Mouse (Mus musculus): ENCODE results near the gene Hsf5. TPM values are rescaled to one million over a fixed set of nuclear protein-coding genes. Genes with fewer than 3 reads are reported as not detected.

Gene Hsf5
- polyA plus RNA-seq, 1 experiment from 2014 or later: 0.51 TPM

GRCm38 (mm10) chr11:87615551-87615950, 1.4 kb upstream of the Hsf5 start:
- H3K4me3 ChIP-seq: no peak overlapping the region
- H3K27me3 ChIP-seq: no peaks in the 10 kb centered on the region
- no peak overlapping the region for H3K9ac ChIP-seq
- 92% methylated on average over 5 of the region's 5 CpGs for WGBS
- H3K9me3 ChIP-seq: 0 out of 2 replicates have a peak, but pooled peaks cover 5% of the 10 kb centered on the region
- no peak for ATAC-seq (ENCODE audit: low FRiP score)
- H3K36me3 ChIP-seq: peaks cover 89% of the 10 kb centered on the region
- H3K4me2 ChIP-seq: no peak overlapping the region
- H3K4me1 ChIP-seq (replicated peaks): no peaks in the 10 kb centered on the region
- H3K27ac ChIP-seq: no peak overlapping the region

DNA sequence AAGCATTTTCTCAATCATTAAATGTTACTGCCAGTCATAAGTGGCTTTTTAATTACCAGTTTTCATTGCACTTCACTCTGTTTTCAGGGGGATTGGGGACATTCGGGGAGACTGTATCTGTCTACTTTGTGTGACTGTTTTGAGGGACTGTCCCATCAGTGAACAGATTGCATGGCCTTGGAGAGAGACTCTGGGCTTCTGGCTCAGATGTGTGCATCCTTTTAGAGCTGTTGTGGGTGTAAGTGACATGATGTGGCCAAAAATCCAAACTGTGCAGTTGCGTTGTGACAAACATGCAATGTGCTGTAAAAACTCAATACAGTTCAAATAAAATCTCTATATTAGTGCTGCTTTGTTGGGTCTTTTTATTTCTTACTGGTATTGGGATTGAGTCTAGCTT, 1.0 kb upstream of the Hsf5 start:
- Histone ChIP-seq H3K4me1 (replicated peaks) (no peaks in the 10 kb centered on the region), H3K4me2 (no peak overlapping the region), H3K9me3 (0 out of 2 replicates have a peak, but pooled peaks cover 5% of the 10 kb centered on the region), H3K27ac (no peak overlapping the region), H3K27me3 (no peaks in the 10 kb centered on the region), H3K4me3 (no peak overlapping the region), H3K9ac (no peak overlapping the region), H3K36me3 (peaks cover 85% of the 10 kb centered on the region)
- no peak for ATAC-seq (ENCODE audit: low FRiP score)
- WGBS: 98% methylated on average over 2 of the region's 2 CpGs

DNA sequence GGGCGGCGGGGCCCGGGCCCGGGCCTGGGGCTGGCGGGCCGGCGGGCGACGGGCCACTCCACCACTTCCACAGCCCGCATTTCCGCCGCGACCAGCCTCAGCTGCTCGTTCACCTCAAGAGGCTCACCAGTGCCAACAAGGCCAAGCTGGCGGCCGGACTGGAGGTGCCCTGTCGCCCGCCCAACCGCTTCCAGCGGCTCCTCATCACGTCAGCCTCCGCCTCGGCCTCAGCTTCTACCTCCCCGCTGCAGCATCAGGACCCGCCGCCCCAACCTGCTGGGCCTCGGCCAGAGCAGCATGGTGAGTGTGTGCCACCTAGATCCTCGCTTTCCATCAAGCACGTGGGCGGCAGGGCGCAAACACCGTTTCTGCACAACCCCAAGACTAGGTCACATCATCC, 642 bp downstream of the Hsf5 start:
- Histone ChIP-seq H3K9me3 (0 out of 2 replicates have a peak, but pooled peaks cover 5% of the 10 kb centered on the region), H3K4me2 (no peak overlapping the region), H3K27ac (no peak overlapping the region), H3K4me3 (no peak overlapping the region), H3K9ac (no peak overlapping the region), H3K4me1 (replicated peaks) (no peaks in the 10 kb centered on the region), H3K36me3 (peaks cover 79% of the 10 kb centered on the region), H3K27me3 (no peaks in the 10 kb centered on the region)
- no peak for ATAC-seq (ENCODE audit: low FRiP score)
- 95% methylated on average over 28 of the region's 32 CpGs for WGBS

GRCm38 (mm10) chr11:87623160-87623559, 6.2 kb downstream of the Hsf5 start:
- H3K9me3 ChIP-seq: no peaks in the 10 kb centered on the region
- no peaks in the 10 kb centered on the region for H3K27me3 ChIP-seq
- no peak overlapping the region for H3K27ac ChIP-seq
- peaks cover 57% of the 10 kb centered on the region for H3K36me3 ChIP-seq
- no peak overlapping the region for H3K9ac ChIP-seq
- WGBS: 87% methylated on average over 4 of the region's 4 CpGs
- no peak for ATAC-seq (ENCODE audit: low FRiP score)
- H3K4me1 ChIP-seq (replicated peaks): no peaks in the 10 kb centered on the region
- no peak overlapping the region for H3K4me3 ChIP-seq
- H3K4me2 ChIP-seq: no peak overlapping the region

DNA sequence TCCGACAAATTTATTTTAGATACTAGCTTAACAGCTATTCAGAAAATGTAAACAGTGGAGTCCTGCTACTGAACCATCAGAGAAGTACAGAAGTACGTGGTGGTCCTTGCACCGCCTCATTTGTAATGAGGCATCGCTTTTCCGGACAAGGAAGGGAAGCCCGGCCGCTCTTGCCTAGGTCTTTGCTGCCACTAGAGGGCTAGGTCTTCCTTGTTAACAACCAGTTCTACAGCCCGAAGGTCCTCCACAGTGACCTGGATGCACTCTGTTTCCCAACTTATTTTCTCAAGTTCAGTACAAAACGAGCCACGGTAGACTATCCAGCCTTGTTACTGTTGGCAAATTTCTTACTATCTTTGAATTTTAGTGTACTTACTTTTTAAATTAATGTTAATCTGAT, 12.9 kb downstream of the Hsf5 start:
- Histone ChIP-seq H3K4me2 (no peak overlapping the region), H3K36me3 (peaks cover 20% of the 10 kb centered on the region), H3K27me3 (no peaks in the 10 kb centered on the region), H3K9ac (0 out of 2 replicates have a peak overlapping the region, but pooled peaks have one; percentile 13), H3K4me1 (replicated peaks) (no peaks in the 10 kb centered on the region), H3K4me3 (no peak overlapping the region), H3K27ac (no peak overlapping the region), H3K9me3 (no peaks in the 10 kb centered on the region)
- no peak for ATAC-seq (ENCODE audit: low FRiP score)
- 38% methylated on average over 10 of the region's 10 CpGs for WGBS

DNA sequence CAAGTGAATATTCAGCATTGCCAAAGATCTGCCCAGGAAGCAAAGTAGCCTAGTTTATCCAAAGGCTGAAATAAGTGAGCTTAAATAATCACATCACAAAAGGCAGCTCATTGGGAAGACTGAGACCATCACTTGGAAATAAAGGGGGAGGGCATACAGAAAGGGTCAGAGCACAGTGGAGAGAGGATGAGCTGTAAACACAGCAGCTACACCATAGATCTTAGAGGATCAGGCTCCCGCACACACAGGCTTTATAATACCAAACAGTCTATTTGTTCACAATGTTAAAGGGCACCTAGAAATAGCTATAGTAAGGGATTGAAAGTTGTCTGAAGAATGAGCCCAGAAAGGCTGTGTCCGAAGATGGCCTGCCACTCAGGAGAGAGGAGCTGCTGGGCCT, 21.8 kb downstream of the Hsf5 start:
- peaks cover 10% of the 10 kb centered on the region for H3K4me1 ChIP-seq (replicated peaks)
- no peak for ATAC-seq (ENCODE audit: low FRiP score)
- peak overlapping the region; percentile 68 for H3K4me2 ChIP-seq
- peaks cover 10% of the 10 kb centered on the region for H3K36me3 ChIP-seq
- peak overlapping the region; percentile 78 for H3K9ac ChIP-seq
- H3K4me3 ChIP-seq: peak overlapping the region; percentile 44
- no peaks in the 10 kb centered on the region for H3K27me3 ChIP-seq
- WGBS: 2% methylated on average over 2 of the region's 2 CpGs
- no peak overlapping the region for H3K27ac ChIP-seq
- no peaks in the 10 kb centered on the region for H3K9me3 ChIP-seq

- Histone ChIP-seq H3K9me3 (no peaks in the 10 kb centered on the region), H3K4me1 (replicated peaks) (peaks cover 10% of the 10 kb centered on the region), H3K4me2 (peak overlapping the region; percentile 68), H3K36me3 (peaks cover 8% of the 10 kb centered on the region), H3K27ac (no peak overlapping the region), H3K9ac (peak overlapping the region; percentile 78), H3K4me3 (peak overlapping the region; percentile 44), H3K27me3 (no peaks in the 10 kb centered on the region)
- ATAC-seq (ENCODE audit: low FRiP score): 0 out of 2 replicates have a peak, but pooled peaks have one; percentile 49
- WGBS: 1% methylated on average over 29 of the region's 29 CpGs
These were observed 22.2 kb downstream of the Hsf5 start for GRCm38 (mm10) chr11:87639206-87639605.

GRCm38 (mm10) chr11:87642865-87643264, 25.9 kb downstream of the Hsf5 start:
- H3K9ac ChIP-seq: no peak overlapping the region
- no peaks in the 10 kb centered on the region for H3K27me3 ChIP-seq
- ATAC-seq (ENCODE audit: low FRiP score): no peak
- peaks cover 3% of the 10 kb centered on the region; the same call in 1 of the 2 replicates for H3K36me3 ChIP-seq
- peaks cover 10% of the 10 kb centered on the region for H3K4me1 ChIP-seq (replicated peaks)
- no peak overlapping the region for H3K27ac ChIP-seq
- H3K4me3 ChIP-seq: no peak overlapping the region
- H3K9me3 ChIP-seq: no peaks in the 10 kb centered on the region
- no peak overlapping the region for H3K4me2 ChIP-seq

GRCm38 (mm10) chr11:87654693-87655092, 37.7 kb downstream of the Hsf5 start:
- Histone ChIP-seq H3K4me1 (replicated peaks) (no peaks in the 10 kb centered on the region), H3K4me2 (no peak overlapping the region), H3K9me3 (no peaks in the 10 kb centered on the region), H3K27me3 (no peaks in the 10 kb centered on the region), H3K27ac (no peak overlapping the region), H3K9ac (no peak overlapping the region), H3K36me3 (no peaks in the 10 kb centered on the region), H3K4me3 (no peak overlapping the region)
- ATAC-seq (ENCODE audit: low FRiP score): no peak
- 86% methylated on average over 5 of the region's 5 CpGs for WGBS

DNA sequence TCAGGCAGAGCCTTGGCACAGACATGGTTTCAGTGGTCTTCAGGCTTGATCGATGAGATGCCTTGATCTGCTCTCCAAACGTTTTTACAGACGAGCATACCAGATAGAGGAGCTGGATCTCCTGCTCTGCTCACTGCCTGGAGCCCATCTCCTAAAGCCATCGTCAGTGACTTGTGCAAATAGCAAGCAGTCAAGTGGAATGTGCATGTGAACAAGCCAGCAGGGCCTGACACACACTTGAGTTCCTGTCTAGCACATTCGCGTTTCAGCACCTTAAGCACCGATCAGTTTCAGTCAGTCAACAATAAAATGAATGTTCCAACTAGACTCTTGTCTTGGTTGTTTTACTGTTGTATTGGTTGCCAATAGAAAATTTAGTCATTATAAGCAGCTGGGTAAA, 42.3 kb downstream of the Hsf5 start:
- H3K27me3 ChIP-seq: peaks cover 18% of the 10 kb centered on the region
- no peak overlapping the region for H3K4me2 ChIP-seq
- ATAC-seq (ENCODE audit: low FRiP score): no peak
- H3K4me1 ChIP-seq (replicated peaks): peaks cover 6% of the 10 kb centered on the region; the same call in 1 of the 2 replicates
- WGBS: 80% methylated on average over 7 of the region's 7 CpGs
- no peak overlapping the region for H3K27ac ChIP-seq
- H3K36me3 ChIP-seq: no peaks in the 10 kb centered on the region
- H3K4me3 ChIP-seq: no peak overlapping the region
- no peak overlapping the region for H3K9ac ChIP-seq
- H3K9me3 ChIP-seq: no peaks in the 10 kb centered on the region

GRCm38 (mm10) chr11:87662407-87662806, 45.4 kb downstream of the Hsf5 start, which contains the start of gene Rnf43:
TSS of gene Rnf43 (plus strand) at chr11:87662722.
- Histone ChIP-seq H3K9ac (peak within 1 kb of the TSS; percentile 25; the same call in 1 of the 2 replicates), H3K4me2 (peak within 1 kb of the TSS; percentile 55), H3K4me1 (replicated peaks) (peaks cover 6% of the 10 kb centered on the region; the same call in 1 of the 2 replicates), H3K27ac (no peak within 1 kb of the TSS), H3K36me3 (no peaks in the 10 kb centered on the region), H3K4me3 (peak within 1 kb of the TSS; percentile 30), H3K9me3 (no peaks in the 10 kb centered on the region), H3K27me3 (peaks cover 24% of the 10 kb centered on the region)
- under 1% methylated on average over 8 of the region's 8 CpGs for WGBS
- no peak for ATAC-seq (ENCODE audit: low FRiP score)

DNA sequence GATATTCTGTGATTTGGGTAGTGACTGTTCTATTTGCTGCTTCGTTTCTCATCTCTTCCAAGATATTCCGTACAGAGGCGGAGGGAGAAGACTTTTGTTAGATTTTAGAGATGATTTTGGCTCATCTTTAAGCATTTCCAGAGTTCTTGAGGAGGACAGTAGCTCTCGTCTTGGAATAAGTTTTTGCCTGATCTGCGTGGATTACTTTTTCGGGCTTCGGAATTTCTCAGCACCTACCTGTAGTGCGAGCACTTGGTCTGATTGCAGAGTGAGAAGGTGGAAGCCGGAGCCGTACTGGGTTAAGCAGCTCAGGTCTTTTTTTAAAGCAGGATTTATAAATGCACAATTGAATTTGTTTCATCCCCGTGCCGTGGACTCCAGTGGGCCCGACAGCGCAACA, 45.9 kb downstream of the Hsf5 start:
- peak overlapping the region; percentile 25; the same call in 1 of the 2 replicates for H3K9ac ChIP-seq
- WGBS: 14% methylated on average over 14 of the region's 14 CpGs

DNA sequence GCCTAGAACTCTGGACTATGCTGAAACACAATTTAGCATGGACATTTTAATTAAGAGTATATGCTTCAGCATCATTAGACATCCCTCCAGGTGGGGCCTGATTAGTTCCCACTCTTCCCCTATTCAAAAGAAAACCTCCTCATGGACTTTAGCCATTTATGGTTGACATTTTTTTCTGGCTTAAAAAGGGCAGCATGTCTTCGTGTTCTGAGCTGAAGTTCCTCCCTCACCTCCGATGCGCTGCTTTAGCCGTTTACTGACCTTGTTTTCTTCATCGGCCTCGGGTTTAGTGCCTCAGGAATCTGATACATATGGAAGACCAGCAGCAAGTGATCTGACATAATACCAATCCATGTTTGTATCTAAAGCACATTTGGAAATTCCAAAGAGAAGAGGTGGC, 47.0 kb downstream of the Hsf5 start:
- H3K27me3 ChIP-seq: peaks cover 24% of the 10 kb centered on the region
- H3K4me2 ChIP-seq: no peak overlapping the region
- H3K4me3 ChIP-seq: no peak overlapping the region
- 83% methylated on average over 6 of the region's 6 CpGs for WGBS
- H3K9me3 ChIP-seq: no peaks in the 10 kb centered on the region
- no peak for ATAC-seq (ENCODE audit: low FRiP score)
- no peaks in the 10 kb centered on the region for H3K36me3 ChIP-seq
- no peak overlapping the region for H3K9ac ChIP-seq
- H3K27ac ChIP-seq: no peak overlapping the region
- peaks cover 6% of the 10 kb centered on the region; the same call in 1 of the 2 replicates for H3K4me1 ChIP-seq (replicated peaks)

More for the DNA sequence above, 45.9 kb downstream of the Hsf5 start:
- H3K4me1 ChIP-seq (replicated peaks): peaks cover 6% of the 10 kb centered on the region; the same call in 1 of the 2 replicates
- peaks cover 24% of the 10 kb centered on the region for H3K27me3 ChIP-seq
- no peak for ATAC-seq (ENCODE audit: low FRiP score)
- peak overlapping the region; percentile 55 for H3K4me2 ChIP-seq
- H3K4me3 ChIP-seq: peak overlapping the region; percentile 30
- H3K27ac ChIP-seq: no peak overlapping the region
- H3K9me3 ChIP-seq: no peaks in the 10 kb centered on the region
- H3K36me3 ChIP-seq: no peaks in the 10 kb centered on the region
